Mouse (Mus musculus) stomach, embryonic 14.5 days (tissue): ENCODE results near the gene Casr. TPM values are rescaled to one million over a fixed set of nuclear protein-coding genes. Genes with fewer than 3 reads are reported as not detected.

Source experiments
- polyA plus RNA-seq: library from polyadenylated mRNA; unstranded; fragments of >200 nt; fragmentation: Nextera tagmentation; extraction: Ambion mirVana; gene quantifications from 2 replicates; pipeline ENCODE4 v1.2.1, GENCODE M21; 2014

Gene Casr
- polyA plus RNA-seq, 1 experiment from 2014 or later, result 0.07 TPM

Other genes starting within 250 kb of the Casr start
- gene BC117090, start 227.8 kb downstream of the Casr start, polyA plus RNA-seq, result not detected in 2 replicates
- gene BC100530, start 194.4 kb downstream of the Casr start, polyA plus RNA-seq, result 10.4 and 14.5 TPM in 2 replicates
- 0.61 and 2.1 TPM in 2 replicates for gene Stfa2, start 153.7 kb downstream of the Casr start, polyA plus RNA-seq
- gene Stfa3, start 106.7 kb downstream of the Casr start, polyA plus RNA-seq, result 3.5 and 3.6 TPM in 2 replicates
- gene Cd86, start 103.9 kb upstream of the Casr start, polyA plus RNA-seq, result 2.0 and 2.7 TPM in 2 replicates
- gene Ildr1, start 131.8 kb upstream of the Casr start, polyA plus RNA-seq, result 5.8 and 6.2 TPM in 2 replicates
- 7.0 and 7.9 TPM in 2 replicates for gene Slc15a2, start 222.8 kb upstream of the Casr start, polyA plus RNA-seq